Mouse (Mus musculus): ENCODE measurements around the gene Elk1. TPM values are rescaled to one million over a fixed set of nuclear protein-coding genes. Genes with fewer than 3 reads are reported as not detected.

The Elk1 gene
- polyA plus RNA-seq, 1 experiment, result 8.4 TPM

GRCm38 (mm10) chrX:20929859-20930258 lies 20.5 kb downstream of the Elk1 start:
- Histone ChIP-seq H3K4me1 (ENCODE audit: control insufficient read depth, insufficient read depth, insufficient read length) (peaks cover 11% of the 10 kb centered on the region; the same call in 1 of the 2 replicates), H3K4me3 (ENCODE audit: extremely low read depth, insufficient read depth, insufficient read length) (no peak overlapping the region), H3K27me3 (ENCODE audit: control insufficient read depth, insufficient read depth, low read length) (no peaks in the 10 kb centered on the region), H3K27ac (ENCODE audit: insufficient read depth, low read length) (no peak overlapping the region), H3K36me3 (ENCODE audit: control insufficient read depth, insufficient read depth, low read length) (peaks cover 11% of the 10 kb centered on the region; the same call in 1 of the 2 replicates)
- no peak for DNase-seq (ENCODE audit: low read depth in 1 of 2, low spot score in 2 of 2)
- TF ChIP-seq POLR2A (IDR thresholded peaks at IDR 0.05; ENCODE audit: low read depth, low read length), result no peak
- WGBS, result 42% methylated on average over 1 of the region's 1 CpGs

DNA sequence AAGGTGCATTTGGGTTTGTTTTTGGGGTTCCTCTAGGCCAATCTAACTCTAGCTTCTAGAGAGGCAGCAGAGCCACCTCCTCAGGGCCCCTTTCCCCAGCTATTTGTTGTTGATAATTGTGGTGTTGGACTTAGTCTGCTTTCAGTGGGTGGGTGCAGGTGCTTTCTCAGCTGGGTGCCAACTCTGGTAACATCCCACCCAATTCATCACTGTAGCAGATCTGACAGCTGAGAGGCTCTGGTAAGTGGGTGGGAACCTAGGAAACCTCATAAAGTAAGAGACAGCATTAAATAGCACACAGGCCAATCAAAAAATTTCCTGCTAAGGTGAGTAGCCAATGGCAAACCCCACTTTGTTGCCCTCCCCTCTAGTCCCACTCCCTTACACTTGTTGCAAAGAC lies 25.4 kb downstream of the Elk1 start:
- TF ChIP-seq POLR2A (IDR thresholded peaks at IDR 0.05; ENCODE audit: low read depth, low read length) (no peak), CTCF (IDR thresholded peaks at IDR 0.05; ENCODE audit: extremely low read depth, insufficient read depth, insufficient read length, insufficient replicate concordance) (no peak)
- Histone ChIP-seq H3K27me3 (ENCODE audit: control insufficient read depth, insufficient read depth, low read length) (no peaks in the 10 kb centered on the region; the same call in 1 of the 2 replicates), H3K36me3 (ENCODE audit: control insufficient read depth, insufficient read depth, low read length) (peaks cover 11% of the 10 kb centered on the region; the same call in 1 of the 2 replicates), H3K4me1 (ENCODE audit: control insufficient read depth, insufficient read depth, insufficient read length) (peaks cover 7% of the 10 kb centered on the region), H3K27ac (ENCODE audit: insufficient read depth, low read length) (no peak overlapping the region), H3K4me3 (ENCODE audit: extremely low read depth, insufficient read depth, insufficient read length) (no peak overlapping the region)
- no peak for DNase-seq (ENCODE audit: low read depth in 1 of 2, low spot score in 2 of 2)

GRCm38 (mm10) chrX:20923506-20923905 lies 26.9 kb downstream of the Elk1 start:
- no peak overlapping the region for H3K4me3 ChIP-seq (ENCODE audit: extremely low read depth, insufficient read depth, insufficient read length)
- peaks cover 7% of the 10 kb centered on the region for H3K4me1 ChIP-seq (ENCODE audit: control insufficient read depth, insufficient read depth, insufficient read length)
- DNase-seq (ENCODE audit: low read depth in 1 of 2, low spot score in 2 of 2), result no peak
- no peaks in the 10 kb centered on the region; the same call in 1 of the 2 replicates for H3K27me3 ChIP-seq (ENCODE audit: control insufficient read depth, insufficient read depth, low read length)
- TF ChIP-seq POLR2A (IDR thresholded peaks at IDR 0.05; ENCODE audit: low read depth, low read length), result no peak
- H3K36me3 ChIP-seq (ENCODE audit: control insufficient read depth, insufficient read depth, low read length), result peaks cover 11% of the 10 kb centered on the region; the same call in 1 of the 2 replicates
- H3K27ac ChIP-seq (ENCODE audit: insufficient read depth, low read length), result no peak overlapping the region
- 62% methylated on average over 1 of the region's 1 CpGs for WGBS

DNA sequence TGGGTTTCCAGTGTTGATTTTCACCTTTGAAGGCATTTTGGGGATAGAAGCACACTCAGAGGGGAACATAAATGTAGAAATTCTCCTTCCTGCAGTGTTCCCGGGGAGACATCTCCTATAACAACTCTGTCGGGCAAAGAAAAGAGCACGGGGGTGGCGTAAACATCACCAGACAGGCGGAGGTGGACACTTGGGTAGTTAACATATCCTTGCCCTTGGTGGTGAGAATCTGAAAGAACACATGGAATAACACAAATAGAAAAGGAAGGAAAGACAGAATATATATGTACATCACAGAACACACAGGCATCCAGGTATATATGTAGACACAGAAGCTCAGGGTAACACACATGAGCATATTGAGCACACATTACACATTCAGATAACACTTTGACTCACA lies 29.0 kb downstream of the Elk1 start:
- H3K27ac ChIP-seq (ENCODE audit: insufficient read depth, low read length), result no peak overlapping the region
- WGBS, result 56% methylated on average over 5 of the region's 5 CpGs
- TF ChIP-seq CTCF (IDR thresholded peaks at IDR 0.05; ENCODE audit: extremely low read depth, insufficient read depth, insufficient read length, insufficient replicate concordance) (no peak), POLR2A (IDR thresholded peaks at IDR 0.05; ENCODE audit: low read depth, low read length) (no peak)
- H3K27me3 ChIP-seq (ENCODE audit: control insufficient read depth, insufficient read depth, low read length), result no peaks in the 10 kb centered on the region; the same call in 1 of the 2 replicates
- no peaks in the 10 kb centered on the region for H3K36me3 ChIP-seq (ENCODE audit: control insufficient read depth, insufficient read depth, low read length)
- DNase-seq (ENCODE audit: low read depth in 1 of 2, low spot score in 2 of 2), result no peak
- H3K4me1 ChIP-seq (ENCODE audit: control insufficient read depth, insufficient read depth, insufficient read length), result peaks cover 7% of the 10 kb centered on the region
- no peak overlapping the region for H3K4me3 ChIP-seq (ENCODE audit: extremely low read depth, insufficient read depth, insufficient read length)

- no peaks in the 10 kb centered on the region for H3K36me3 ChIP-seq (ENCODE audit: control insufficient read depth, insufficient read depth, low read length)
- 15% methylated on average over 36 of the region's 44 CpGs for WGBS
- H3K27ac ChIP-seq (ENCODE audit: insufficient read depth, low read length), result no peak within 1 kb of the TSS
- H3K4me3 ChIP-seq (ENCODE audit: extremely low read depth, insufficient read depth, insufficient read length), result peak within 1 kb of the TSS; percentile 55; the same call in 1 of the 2 replicates
- peak; percentile 61 to 63 for DNase-seq (ENCODE audit: low read depth in 1 of 2, low spot score in 2 of 2)
- TF ChIP-seq POLR2A (IDR thresholded peaks at IDR 0.05; ENCODE audit: low read depth, low read length), result no peak
- no peak for TF ChIP-seq CTCF (IDR thresholded peaks at IDR 0.05; ENCODE audit: extremely low read depth, insufficient read depth, insufficient read length, insufficient replicate concordance)
- H3K4me1 ChIP-seq (ENCODE audit: control insufficient read depth, insufficient read depth, insufficient read length), result peaks cover 7% of the 10 kb centered on the region
- H3K27me3 ChIP-seq (ENCODE audit: control insufficient read depth, insufficient read depth, low read length), result no peaks in the 10 kb centered on the region; the same call in 1 of the 2 replicates
Observed at GRCm38 (mm10) chrX:20920844-20921364, 29.5 kb downstream of the Elk1 start, which contains the start of gene Syn1. Gene Syn1, minus strand, starts transcription at chrX:20921004.

DNA sequence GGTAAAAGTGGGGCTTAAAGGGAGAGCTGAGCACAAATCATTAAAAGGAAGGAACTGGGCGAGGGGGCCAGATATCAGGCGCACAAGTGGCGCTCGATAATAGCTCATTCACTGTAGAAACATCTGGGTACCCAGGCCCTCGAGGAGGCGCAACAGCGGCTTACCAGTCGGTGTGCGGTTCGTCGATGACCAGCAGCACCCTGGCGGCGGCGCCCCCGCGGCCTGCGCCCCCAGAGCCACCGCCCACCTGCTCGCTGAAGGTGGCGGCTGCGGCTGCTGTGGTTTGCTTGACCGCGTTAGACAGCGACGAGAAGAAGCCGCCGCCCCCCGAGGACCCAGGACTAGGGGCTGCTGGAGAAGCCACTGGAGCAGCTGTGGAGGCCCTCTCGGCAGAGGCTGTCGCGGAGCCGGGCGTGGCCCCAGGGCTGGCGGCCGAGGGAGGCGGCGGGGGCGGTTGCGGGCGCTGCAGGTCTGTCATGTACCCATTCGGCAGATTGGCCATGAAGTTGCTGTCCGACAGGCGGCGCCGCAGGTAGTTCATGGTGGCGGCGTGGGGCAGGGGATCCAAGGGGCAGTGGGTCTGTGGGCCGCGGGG lies 30.1 kb downstream of the Elk1 start:
- TF ChIP-seq POLR2A (IDR thresholded peaks at IDR 0.05; ENCODE audit: low read depth, low read length) (no peak), CTCF (IDR thresholded peaks at IDR 0.05; ENCODE audit: extremely low read depth, insufficient read depth, insufficient read length, insufficient replicate concordance) (no peak)
- Histone ChIP-seq H3K27ac (ENCODE audit: insufficient read depth, low read length) (no peak overlapping the region), H3K27me3 (ENCODE audit: control insufficient read depth, insufficient read depth, low read length) (no peaks in the 10 kb centered on the region; the same call in 1 of the 2 replicates), H3K36me3 (ENCODE audit: control insufficient read depth, insufficient read depth, low read length) (no peaks in the 10 kb centered on the region), H3K4me1 (ENCODE audit: control insufficient read depth, insufficient read depth, insufficient read length) (peaks cover 7% of the 10 kb centered on the region), H3K4me3 (ENCODE audit: extremely low read depth, insufficient read depth, insufficient read length) (peak overlapping the region; percentile 55; the same call in 1 of the 2 replicates)
- 22% methylated on average over 45 of the region's 49 CpGs for WGBS
- peak in 1 of 2 experiments; percentile 20 for DNase-seq (ENCODE audit: low read depth in 1 of 2, low spot score in 2 of 2)

- DNase-seq (ENCODE audit: low read depth in 1 of 2, low spot score in 2 of 2), result no peak
- no peaks in the 10 kb centered on the region for H3K4me1 ChIP-seq (ENCODE audit: control insufficient read depth, insufficient read depth, insufficient read length)
- H3K4me3 ChIP-seq (ENCODE audit: extremely low read depth, insufficient read depth, insufficient read length), result no peak overlapping the region
- H3K36me3 ChIP-seq (ENCODE audit: control insufficient read depth, insufficient read depth, low read length), result no peaks in the 10 kb centered on the region
- H3K27ac ChIP-seq (ENCODE audit: insufficient read depth, low read length), result no peak overlapping the region
- H3K27me3 ChIP-seq (ENCODE audit: control insufficient read depth, insufficient read depth, low read length), result no peaks in the 10 kb centered on the region
- no peak for TF ChIP-seq CTCF (IDR thresholded peaks at IDR 0.05; ENCODE audit: extremely low read depth, insufficient read depth, insufficient read length, insufficient replicate concordance)
Observed at GRCm38 (mm10) chrX:20915075-20915474, 35.3 kb downstream of the Elk1 start.
